Mouse (Mus musculus) C2C12 (cell line): Measurements from ENCODE around the gene Col11a2.
"Not testable (repeated sequence)": the region's sequence is repeated elsewhere in the genome, so short reads cannot be mapped to it uniquely, and the experiment has no call there.

Source experiments
- CTCF ChIP-seq: IDR thresholded peaks from one replicate; pipeline ENCODE4 v1.5.1; 2011; ENCODE audit not compliant: control insufficient read depth, insufficient read depth, insufficient read length
- MAX ChIP-seq: IDR thresholded peaks from one replicate; pipeline ENCODE4 v1.6.1; 2011; ENCODE audit warnings: mild to moderate bottlenecking, control low read depth
- USF1 ChIP-seq: IDR thresholded peaks from one replicate; pipeline ENCODE4 v1.6.1; 2011; ENCODE audit warnings: low read depth, mild to moderate bottlenecking, control low read depth, moderate library complexity

DNA sequence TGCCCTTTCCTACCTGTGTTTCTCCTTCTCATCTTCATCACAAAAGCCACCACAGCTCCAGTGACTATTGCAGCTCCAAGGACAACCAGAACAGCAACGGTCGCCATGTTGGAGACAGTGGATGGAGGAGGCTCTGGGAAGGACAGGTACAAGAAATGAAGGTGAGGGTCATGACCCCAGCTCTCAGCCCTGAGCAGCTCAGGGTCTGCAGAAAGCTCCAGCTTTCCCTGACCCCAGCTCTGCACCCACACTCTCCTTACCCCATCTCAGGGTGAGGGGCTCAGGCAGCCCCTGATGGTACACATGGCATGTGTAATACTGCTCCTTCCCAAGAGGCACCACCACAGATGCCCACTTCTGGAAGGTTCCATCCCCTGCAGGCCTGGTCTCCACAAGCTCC, 42.2 kb upstream of the Col11a2 start:
- not testable (repeated sequence) for TF ChIP-seq CTCF, USF1, MAX
